Mouse (Mus musculus) adrenal gland, adult 18-20 months (tissue): ENCODE measurements around the gene Chst14. TPM values are rescaled to one million over a fixed set of nuclear protein-coding genes. Genes with fewer than 3 reads are reported as not detected.

Experiments used
- DNase-seq, 2 experiments: peaks; one replicate each; pipeline ENCODE4 v3.0.0; 2021 to 2022; ENCODE audit warnings: low spot score in 2 of 2
- long read RNA-seq, 2 experiments: library from polyadenylated mRNA; stranded (forward); transcript quantifications; one replicate each; pipeline ENCODE4 v2.0.0; 2021
- total RNA-seq, 2 experiments: library from RNA; stranded (reverse); gene quantifications; 1 replicate in 1 of 2; 2 replicates in 1 of 2; pipeline ENCODE4 v1.2.3; 2021

The Chst14 gene
- 1 to 10 TPM; 7.3 to 9.0 TPM for total RNA-seq
- long read RNA-seq, experiment 1, transcript Chst14-201 (1 exons, 2,090 nt) = major isoform, 11 of 11 reads
- long read RNA-seq, experiment 1, partial matches to known transcripts = 0 of 11 reads
- long read RNA-seq, experiment 1, other reads (novel, unspliced or antisense) = 0 of 11 reads
- long read RNA-seq, experiment 2, transcript Chst14-201 (1 exons, 2,090 nt) = major isoform, 8 of 8 reads
- long read RNA-seq, experiment 2, partial matches to known transcripts = 0 of 8 reads
- long read RNA-seq, experiment 2, other reads (novel, unspliced or antisense) = 0 of 8 reads

DNA sequence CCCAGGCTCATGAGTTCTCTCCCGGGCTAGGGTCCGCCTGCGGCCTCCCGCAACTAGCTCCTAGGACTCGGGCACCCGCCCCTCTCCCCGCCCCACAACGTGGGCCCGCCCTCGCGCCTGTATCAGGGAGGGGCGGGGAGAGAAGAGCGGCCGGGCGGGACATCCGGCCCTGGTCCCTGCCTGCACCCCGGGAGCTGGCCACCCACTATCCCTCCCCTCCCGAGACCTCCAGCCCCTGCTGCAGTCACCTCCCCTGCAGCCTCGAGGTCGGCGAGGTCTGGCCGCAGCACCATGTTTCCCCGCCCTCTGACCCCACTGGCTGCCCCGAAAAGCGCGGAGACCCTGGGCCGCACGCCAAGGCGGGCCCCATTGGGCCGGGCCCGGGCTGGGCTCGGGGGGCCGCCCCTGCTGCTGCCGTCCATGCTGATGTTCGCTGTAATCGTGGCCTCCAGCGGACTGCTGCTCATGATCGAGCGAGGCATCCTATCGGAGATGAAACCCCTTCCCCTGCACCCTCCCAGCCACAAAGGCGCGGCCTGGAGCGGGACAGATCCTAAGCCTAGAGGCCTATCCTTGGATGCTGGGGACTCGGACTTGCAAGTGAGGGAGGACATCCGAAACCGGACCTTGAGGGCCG is at the start of gene Chst14:
Chst14 (plus strand) TSS at position 136 of the 637 bp plus-strand sequence.
- peak; percentile 78 to 81 for DNase-seq

DNA sequence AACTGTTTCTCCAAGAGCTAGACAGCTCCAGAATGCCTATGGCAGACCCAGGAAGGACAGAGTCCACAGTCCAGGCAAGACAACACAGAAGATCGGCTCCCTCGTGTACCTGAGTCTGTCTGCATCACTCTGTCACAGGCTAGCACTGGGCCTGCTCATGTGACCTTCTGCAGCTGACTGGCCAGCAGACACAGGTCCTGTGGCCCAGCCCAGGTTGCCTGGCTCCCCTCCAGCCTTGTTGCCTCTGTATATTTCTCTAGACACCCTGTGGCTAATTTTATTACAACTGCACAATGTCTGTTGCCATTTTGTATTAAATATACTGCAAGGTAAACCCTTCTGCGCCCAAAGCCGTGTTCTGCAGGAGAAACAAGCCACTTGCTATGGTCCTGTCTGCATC is 45.3 kb upstream of the Chst14 start:
- DNase-seq = no peak

DNA sequence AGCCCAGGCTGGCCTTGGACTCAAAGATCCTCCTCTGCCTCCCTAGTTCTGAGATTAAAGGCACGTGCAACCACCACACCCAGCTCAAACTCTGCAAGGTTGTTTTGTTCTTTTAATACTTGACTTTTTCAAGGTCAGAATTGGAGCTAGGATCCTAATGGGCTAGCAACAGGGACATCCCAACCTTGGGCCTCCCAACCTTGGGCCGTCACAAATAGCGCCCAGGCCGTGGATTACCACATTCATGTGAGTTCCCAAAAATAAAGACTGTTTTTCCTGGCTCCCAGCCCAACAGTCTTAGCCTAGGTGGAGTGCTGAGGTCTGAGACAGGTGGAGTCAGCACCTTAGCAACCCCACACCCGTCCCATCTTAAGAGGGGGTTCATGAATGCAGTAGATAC is 44.3 kb upstream of the Chst14 start:
- no peak for DNase-seq

DNA sequence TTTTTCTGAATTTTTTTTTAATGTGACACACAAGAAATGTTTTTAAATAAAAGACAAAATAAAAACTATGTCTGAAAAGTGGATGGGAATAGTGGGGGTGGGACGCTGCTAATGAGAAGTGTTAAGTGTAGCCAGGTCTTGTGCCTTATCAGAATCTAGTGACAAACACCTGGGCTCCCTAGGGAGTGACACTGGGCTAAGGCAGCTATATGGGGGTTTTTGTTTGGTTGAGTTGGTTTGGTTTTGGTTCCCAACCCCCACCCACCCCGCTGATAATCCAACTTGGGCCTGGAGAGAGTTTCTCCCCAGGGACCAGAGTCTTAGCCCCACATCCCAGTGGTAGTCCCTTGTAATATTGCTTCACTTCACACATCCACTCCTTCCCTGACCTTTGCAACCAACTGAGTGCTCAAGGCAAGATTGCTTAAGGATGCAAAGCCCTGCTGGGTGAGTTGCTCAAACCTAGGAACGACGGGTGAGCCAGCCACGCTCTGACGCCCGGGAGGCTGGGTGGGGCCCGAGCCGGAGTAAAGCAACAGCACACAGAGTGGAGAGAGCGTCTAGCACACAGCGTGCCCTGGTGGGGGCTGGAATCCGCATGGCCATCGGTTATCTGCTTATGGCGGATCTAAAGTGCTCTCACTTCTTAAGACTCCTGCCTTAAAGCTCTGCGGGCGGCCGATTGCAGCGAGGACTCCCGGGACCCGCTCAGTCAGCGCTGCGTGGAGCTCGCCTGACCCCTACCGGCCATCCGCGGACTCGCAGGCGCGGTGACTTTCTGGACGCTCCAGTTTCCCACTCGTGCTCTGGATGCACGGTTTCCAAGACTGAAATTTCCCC is 43.2 kb upstream of the Chst14 start:
- DNase-seq = peak; percentile 96

DNA sequence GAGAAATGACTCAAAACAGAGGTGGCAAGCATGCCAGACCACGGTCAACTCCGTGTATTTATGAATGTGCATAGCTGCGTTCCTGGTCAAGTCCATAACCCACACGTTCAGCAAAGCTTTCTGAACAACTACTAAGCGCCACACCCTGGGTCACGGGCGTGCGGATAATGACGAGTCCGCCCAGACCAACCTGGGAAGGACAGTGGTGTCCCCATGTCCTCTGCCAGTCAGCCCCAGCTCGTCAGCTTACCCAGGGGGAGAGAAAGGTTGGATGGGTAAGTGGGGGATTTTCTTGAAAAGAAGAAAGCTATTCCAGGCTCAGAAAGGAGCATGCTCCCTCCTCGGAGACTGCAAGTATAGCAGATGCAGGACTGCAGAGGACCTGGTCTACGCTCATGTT is 38.9 kb upstream of the Chst14 start:
- DNase-seq = no peak

DNA sequence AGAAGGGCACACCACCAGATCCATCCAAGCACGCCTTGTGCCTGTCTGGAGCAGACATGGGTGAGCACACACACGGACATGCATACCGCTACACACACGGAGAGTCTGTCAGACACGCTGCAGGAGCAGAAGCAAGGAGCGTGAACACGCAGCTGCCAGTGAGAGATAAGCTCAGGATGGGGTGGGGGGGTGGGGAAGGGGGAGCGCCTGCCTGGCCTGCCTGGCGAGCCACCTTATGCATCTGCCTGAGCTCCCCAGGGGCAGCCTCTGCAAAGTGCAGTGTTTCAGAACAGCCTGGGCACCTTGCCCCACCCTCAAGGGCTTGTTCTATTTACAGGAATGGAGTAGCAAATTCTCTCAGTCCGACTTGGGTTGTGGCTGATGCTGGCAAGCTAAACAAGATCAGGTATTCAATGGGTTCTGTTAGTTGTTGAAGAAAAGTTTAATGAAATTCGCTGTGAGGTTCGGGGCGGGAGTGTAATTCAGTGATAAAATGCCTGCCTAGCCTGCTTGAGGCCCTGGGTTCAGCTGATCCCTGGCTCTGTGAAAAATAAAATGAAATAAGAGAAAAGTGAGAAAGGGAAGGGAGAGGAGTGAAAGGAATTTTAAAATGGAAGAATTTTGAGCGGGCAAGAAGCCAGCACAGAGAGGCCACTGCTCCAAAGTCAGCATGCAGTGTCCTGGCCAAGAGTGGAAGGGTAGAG is 38.3 kb upstream of the Chst14 start:
- DNase-seq = no peak

DNA sequence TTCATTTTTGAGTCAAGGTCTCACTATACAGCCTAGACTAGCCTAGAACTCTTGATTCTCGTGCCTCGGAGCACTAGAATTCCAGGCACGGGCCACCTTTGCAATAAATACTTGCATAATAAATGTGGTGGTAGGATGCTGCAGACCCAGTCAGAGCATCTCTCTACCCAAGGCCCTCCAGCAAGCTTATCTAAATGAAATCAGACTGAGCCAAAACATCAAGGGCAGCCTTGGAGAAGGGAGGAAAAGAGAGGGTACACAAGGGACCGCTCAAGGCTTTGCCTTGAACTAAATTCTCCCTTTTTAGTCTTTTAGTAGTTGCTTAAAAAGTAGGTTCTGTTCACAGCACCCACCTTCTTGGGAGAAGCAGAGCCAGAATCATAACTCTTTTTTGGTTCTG is 35.1 kb upstream of the Chst14 start:
- DNase-seq = no peak

DNA sequence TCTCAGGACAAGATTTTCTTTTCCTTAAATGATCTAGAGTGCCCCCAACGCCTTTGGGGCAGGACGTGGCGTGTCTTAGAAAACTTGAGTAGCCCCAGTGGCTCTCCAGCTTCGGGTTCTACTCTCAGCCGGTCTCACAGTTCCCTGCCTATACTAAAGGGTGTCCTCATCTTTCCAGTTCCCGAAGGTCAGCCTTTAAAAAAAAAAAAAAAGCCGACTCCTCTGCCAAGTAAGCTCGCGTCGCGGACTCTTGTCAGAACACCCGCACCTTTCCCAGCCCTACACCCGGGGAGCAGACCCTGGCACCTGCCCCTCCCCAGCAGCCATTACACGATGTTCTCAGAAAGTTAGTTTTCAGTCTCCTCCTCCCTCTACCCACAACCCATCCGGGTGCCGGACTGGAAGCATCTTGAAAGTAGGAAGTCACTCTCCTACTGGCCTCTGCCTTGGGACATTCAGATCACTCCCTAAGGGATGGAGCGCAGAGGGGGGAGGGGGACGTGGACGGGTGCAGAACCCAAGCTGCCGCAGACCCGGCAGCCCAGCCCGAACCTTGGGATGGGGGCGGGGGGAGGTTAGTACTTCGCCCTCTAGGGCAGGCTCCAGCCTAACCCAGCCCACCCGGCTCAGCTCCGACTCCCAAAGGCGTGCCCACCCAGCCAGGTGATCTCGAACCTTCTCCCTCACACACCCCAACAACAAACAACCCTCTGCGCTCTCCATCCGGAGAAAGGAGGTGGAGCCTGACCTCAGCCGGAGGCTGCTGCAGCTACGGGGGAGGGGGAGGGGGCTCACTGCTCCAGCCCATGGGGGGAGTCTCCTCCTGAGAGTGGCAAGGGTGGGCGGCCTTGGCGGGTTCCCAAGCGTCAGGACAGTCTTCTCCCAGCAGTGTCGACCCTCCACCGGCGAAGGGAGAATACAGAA is 30.0 kb upstream of the Chst14 start:
- peak; percentile 50 to 67 for DNase-seq

DNA sequence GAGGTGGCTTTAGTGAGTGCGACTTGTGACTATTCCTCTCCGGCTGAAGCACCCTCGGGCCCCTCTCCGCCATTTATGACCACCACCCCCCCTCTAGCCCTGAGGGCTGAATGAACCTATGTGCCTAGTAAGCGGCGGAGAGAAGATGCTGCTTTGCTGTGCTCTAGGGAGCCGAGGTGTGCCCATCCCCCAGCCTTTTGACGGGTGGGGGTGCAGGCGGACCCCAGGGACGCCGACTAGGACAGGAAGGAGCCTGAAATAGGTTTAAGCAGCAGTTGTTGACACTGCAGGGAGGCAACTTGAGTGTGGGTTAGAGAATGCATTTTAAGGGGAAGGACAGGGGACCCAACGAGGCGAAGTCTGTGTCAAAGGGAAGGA is 29.4 kb upstream of the Chst14 start:
- DNase-seq = no peak

DNA sequence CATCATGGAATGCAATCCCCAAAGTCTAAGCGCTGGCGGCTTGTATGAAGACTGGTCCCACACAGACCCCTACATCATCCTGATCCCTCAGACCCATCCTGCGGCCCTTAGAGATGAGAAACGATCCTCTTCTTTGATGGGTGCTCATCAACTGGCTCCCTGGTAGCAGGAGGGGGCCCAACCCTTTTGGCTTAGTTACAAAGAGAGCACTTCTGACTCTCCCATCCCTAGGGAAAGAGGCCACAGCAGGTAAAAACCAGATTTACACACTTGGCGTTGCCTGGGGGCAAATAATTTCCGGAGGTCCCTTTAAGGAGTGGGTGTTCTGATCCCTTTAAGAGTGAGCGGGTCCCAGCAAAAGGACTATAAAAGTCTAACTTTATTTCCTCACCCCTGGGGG is 28.9 kb upstream of the Chst14 start:
- no peak for DNase-seq

DNA sequence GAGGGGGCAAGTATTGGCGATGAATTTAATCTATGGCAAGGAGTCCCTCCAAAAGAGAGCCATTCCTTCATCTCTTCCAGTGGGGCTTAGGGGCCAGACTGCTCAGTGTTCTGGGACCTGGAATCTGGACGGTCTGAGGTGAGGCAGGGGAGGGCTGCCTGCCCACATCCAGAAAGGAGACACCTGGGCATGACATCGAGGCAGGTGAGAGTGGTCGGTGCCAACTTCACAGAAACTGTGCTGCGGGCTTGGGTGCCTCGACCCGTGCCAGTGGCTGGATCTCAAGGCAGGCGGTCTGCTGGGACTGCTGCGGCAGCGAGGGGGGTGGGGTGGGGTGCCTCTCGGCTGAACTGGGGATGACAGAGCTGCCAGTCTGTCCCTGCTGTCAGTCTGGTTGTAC is 28.5 kb upstream of the Chst14 start:
- DNase-seq = no peak

DNA sequence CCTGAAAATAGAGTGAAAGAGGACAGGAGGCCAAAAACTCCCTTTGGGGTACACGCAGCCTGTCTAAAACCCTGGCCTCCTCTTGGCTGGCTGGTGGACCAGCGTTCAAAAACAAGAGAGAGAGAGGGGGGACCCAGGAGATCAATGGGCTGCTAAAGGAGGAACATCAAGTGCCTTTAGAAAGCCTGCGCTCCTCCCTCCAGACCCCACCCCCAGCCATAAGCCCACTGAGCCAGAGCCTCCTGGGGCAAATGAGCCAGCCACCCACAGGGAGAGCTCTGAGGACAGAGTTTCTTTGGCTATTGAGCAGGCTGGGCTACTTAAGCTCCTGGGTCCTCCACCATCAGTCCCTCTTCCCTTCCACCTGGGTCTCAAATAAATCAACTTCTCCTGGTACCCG is 27.5 kb upstream of the Chst14 start:
- DNase-seq = no peak

DNA sequence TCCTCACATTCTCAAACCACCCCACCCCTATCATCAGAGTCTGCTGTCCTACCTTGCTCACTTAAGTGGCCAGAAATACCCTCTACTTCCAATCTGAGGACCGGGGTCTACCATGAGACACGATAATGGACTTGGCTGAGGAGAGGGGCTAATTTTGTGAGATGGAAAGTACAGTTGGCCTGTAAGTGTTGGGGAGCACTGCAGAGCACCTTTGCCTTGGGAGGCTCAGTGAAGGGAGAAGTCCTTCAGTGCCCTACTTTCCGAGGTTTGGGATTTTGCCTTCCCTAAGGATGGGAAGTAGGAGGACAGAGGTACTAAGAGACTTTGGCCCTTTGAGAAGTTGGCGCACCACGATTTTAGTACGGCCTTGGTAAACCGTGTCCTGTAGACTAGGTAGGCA is 27.0 kb upstream of the Chst14 start:
- no peak for DNase-seq

DNA sequence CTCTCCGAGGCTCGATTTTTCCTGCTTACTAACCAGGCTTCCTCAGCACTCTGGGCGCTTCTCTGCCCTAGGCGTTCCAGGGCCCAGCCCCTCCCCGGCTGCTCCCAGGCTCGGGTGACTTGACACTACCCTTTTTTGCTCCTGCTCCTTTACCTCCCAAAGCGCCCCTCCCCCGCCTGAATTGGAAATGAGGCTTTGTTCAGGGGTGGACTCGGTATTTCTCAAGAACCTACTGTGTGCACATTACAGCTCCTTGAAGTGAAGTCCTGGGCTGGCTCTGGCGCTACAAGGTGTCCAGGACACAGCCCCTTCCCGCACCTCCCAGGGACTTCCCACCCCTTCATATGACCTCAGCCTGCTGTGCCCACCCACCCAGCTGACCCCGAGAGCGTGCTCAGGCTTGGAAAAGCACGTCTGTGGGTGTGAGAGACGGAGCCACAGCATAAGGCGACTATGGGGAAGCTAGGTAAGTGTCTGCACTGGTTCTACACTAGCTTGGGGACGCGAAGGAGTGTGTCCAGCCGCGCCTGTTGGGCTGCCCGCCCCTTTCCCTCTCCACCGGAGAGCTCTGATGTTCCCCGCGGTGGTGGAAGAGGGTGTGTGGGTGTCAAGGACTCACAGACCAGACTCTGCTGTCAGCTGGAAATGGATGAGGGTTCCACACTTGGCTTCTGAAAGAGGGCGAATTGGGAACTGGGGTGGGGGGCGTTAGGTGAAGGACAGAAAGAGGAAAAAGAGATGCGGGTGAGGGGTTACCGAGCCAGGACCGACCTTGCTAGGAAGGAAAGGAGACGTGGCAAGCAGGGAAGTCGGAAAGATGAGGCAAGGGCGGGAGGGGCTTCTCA is 26.1 kb upstream of the Chst14 start, which contains the start of gene Bahd1:
Bahd1 (plus strand) TSS at position 397 of the 845 bp plus-strand sequence.
- peak; percentile 50 to 52 for DNase-seq

DNA sequence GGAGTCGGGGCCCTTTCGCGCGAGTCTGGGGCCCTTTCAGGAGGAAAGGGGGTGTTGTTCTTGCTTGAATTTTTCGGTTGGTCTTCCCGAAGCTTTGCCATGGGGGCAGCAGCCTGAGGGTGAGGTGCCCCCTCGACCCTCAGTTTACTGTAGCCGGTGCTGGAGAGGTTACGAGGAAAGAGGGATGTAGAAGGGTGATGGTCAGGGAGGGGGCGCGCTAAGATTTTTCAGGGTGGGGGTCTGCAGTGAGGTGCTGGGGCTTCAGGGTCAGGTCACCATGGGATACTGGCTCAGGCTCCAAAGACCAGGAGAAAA is 25.5 kb upstream of the Chst14 start:
- DNase-seq = no peak

DNA sequence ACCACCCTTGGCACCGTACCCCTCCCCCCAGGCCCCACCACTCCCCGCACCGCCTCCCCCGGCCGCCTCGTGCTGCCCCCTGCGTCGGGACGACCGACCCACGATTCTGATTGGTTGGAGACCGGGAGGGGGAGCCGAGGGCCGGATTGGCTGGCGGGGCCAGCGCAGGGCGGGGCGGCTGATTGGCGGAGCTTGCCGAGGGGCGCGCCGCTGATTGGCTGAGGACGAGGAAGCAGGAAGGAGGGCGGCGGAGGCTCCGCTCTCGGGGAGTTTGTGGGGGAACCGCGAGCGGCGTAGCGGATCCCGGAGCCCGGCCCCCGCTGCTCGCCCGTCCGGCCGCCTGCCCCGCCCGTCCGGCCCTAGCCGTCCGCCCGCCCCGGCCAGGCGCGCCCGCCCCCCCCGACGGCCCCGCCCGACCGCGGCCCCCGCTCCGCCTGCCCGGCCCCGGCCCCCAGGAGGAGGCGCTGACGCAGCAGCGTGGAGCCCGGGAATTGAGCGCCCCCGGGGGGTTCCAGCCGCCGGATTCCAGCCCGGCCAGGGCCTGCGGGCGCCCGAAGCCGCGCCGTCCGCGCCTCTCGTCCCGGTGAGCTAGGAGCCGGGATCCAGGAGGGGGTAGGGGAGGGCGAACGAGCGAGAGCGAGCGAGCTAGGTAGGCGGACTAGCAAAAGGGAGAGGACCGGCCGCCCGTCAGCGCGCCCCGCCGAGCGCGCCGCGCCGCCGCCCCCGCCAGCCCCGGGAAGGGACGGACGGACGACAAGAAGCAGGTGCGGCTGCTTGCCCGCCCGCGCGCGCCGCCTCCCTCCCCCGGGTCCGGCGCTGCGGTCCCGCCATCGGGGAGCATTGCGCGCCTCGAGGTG is 24.9 kb upstream of the Chst14 start:
- peak; percentile 95 to 99 for DNase-seq

DNA sequence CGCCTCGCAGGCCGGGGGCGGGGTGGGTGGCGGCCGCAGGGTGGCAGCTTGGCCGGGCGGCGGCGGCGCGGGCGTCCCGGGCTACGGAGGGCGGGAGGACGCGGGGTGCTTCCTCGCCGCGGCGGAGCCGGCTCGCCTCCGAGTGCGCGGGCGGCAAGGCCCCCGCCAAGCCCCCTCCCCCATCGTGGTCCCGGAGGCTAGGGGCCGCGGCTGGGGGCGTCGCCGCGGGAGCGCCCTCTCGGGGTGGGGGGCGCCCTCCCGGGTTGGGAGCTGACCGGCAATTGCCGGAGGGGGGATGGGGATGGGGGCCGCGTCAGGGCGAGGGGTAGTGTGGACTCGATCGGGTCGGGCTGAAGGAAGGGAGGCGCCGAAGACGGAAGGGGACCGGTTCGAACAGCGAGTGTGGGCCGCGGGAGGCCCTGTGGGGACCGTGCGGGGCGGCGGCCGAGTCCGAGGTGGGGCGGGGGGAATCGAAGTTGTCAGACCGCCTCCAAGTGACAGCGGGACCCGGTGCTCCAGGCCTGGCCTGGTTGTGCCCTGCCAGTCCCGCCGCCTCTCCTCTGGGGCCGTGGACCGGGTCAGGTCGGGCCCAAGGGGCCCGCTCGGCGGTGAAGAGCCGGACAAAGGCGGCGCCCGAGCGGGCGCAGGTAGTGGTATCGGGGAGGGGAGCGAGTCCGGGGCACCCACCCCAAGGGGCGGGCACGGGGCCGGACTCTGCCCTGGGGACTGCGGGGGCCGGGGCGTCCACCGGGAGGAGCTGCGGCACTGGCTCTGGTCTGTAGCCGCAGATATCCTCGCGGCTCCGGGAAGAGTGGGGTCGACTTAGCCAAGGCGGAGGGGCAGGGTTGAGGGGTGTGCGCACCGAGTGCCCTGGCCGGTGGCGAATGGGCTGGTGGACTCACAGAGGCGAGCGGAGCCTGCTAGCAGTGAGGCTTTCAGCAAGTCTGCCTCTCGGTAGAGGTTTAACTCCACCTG is 24.0 kb upstream of the Chst14 start:
- peak; percentile 72 for DNase-seq
